Mouse (Mus musculus): Measurements from ENCODE around the gene Plxdc1.

- TF ChIP-seq CTCF (IDR thresholded peaks at IDR 0.05; ENCODE audit: low read depth, low read length) = no peak
- TF ChIP-seq POLR2AphosphoS5 (IDR thresholded peaks at IDR 0.05; ENCODE audit: insufficient replicate concordance, low read depth, low read length) = no peak
- no peak for TF ChIP-seq TAL1 (conservative IDR thresholded peaks at IDR 0.05; ENCODE audit: low read depth, low read length)
Measured at GRCm38 (mm10) chr11:97915974-97916503, 70.2 kb downstream of the Plxdc1 start.

Measured in G1E (cell line).